Mouse (Mus musculus) layer of hippocampus, adult 9-10 months (tissue): ENCODE results near the gene Pigp.
"Not testable (repeated sequence)": the region's sequence is repeated elsewhere in the genome, so short reads cannot be mapped to it uniquely, and the experiment has no call there.

ENCODE experiments used
- DNase-seq: peaks from one replicate; pipeline ENCODE4 v3.0.0; 2022; ENCODE audit warnings: low spot score

Gene Pigp

DNA sequence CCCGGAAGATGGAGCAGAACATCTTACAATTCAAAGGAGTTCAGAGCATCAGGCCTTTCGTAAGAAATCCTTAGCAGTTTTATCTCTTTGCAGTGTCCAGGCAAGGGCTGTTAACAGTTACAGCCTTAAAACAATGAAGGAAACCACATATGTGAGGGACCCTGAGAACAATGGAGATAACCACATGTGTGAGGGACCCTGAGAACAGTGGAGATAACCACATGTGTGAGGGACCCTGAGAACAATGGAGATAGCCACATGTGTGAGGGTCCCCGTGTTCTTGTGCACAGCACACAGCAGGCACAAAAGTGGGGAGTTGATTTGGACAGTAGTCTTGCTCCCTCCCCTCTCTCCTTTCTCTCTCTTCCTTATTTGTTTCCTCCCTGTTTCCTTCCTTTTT is 13.6 kb downstream of the Pigp start:
- DNase-seq, result no peak

DNA sequence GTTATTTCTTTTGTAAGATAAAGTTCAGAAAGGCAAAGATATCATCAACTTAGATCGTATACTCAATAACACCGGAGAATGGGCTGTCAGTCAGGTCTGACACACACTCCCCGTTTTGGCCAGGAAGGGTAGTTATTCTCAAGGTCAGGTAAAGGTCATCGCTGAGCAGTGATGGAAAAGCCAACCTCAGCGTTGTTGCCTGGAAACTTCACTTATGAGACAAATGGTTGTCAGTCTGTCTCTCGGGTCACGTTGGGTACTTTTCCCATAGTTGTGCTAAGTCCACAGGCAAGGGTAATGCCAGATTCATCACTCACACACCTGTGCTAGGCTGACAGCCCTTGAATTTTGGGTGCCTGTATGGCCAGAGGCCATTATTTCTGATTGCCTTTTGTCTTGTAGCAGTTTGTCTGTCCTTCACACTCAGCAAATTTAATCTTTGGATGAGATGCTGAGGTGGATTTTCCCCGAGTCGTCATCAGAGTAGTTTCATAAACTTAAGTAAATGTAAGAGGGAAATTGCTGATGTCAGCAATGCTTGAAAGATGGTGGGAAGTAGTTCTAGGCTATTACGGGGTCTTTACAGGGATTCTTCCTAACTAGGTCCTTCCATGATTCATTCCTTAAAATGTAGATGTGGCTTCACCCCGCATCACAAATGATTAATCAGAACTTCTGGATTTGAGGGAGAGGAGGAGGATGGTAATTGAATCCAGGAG is 14.7 kb downstream of the Pigp start:
- DNase-seq, result no peak

DNA sequence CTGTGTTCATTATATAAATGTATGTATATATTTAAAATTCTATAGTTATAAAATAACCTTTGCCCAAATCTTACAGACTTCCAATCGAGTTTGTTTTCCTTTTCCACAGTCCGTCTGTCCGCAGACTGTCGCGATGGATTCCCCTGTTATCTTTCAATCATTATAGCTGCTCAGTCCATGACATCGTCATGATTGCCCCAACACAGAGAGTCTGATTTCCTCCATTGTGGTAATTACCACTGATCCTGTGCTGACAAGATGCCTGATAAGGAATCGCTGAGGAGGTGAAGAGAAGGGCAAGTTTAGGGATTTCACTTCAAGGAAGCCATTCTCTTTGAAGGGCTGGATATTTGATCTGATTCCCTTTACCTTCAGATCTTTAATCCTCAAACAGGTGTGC is 15.6 kb downstream of the Pigp start:
- DNase-seq, result no peak

DNA sequence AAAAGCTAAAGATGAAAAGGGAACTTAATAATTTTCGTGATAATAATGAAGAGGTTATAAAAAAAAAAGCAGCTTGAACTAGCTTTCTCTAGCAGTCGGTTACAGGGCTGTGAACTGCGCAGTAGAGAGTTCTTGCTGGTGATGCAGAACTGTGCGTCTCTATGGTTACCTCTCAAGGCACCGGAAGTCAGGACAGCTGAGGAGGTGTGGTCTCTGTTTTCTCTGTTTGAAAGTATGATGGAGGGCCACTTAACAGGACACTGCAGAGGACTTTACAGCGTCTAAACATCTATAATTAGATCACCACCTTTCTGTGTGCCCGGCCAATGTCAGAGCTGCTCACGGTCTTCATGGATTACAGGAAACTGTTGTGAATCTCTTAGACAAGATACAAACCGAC is 17.2 kb downstream of the Pigp start:
- DNase-seq, result no peak

DNA sequence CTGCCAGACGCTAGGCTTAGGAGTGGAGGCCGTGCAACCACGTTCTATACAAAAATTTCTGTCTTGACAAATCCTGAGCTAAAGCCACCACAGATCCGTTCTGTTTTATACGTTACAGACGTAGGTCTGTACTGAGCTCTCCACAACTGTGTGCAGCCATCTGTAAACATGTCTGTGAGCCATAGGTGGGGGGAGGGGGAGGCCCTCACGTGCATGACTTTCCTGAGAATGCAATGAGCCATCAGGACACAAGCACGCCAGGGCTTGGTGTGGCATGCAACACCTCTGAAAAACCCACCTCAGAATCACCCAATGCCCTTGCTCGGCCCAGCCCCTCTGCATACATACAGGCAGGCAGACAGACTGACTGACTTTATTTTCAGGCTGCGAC is 21.4 kb downstream of the Pigp start:
- DNase-seq, result no peak

DNA sequence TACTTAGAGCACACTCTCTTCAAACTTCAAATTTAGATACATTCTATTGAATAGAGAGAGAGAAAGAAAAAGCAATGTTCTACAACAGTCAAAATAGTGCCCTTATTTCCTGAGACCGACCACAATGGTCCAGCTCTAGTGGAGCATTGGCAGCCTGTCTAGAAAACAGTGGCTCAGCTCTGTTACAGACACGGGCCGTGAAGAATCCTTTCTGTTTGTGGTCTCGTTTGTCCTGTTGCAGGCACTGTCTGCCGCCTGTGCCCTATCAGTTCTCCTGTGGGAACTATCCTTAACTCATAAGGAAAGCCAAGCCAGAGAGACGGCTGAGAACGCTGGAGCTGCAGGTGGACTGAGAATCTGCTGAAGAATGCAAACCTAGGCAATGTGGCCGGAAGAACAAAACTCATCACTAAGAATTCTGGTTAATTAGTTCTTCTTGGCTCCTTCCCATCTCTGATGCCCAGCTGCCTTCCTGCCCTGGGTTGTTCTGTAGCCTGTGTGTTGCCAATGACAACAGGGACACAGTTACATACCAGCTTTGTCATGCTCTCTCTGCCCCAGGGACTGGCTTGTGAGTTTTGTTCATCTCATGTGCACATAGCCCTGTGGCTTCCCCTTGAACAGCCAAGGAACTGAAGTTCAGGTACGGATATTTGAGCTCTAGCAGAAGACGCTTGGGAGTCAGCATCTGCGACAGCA is 21.9 kb downstream of the Pigp start:
- DNase-seq, result no peak

DNA sequence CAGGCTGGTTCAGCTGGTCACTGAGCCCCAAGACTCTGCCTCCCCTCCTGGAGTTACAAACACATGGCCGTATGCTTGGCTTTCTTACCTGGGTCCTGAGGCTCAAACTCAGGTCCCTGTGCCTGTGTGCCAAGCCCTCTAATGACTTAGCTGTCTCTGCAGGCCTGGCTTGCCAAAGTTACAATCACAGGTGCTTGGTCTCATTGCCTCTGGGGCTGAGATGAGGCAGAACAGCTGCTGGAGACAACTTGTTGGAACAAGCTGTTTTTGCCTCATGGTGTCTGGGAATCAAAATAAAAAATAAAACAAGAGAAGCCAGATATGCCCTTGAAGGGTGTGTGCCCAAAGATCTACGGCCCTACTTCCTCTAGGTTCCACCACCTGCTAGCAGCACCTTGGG is 22.9 kb downstream of the Pigp start:
- no peak for DNase-seq

DNA sequence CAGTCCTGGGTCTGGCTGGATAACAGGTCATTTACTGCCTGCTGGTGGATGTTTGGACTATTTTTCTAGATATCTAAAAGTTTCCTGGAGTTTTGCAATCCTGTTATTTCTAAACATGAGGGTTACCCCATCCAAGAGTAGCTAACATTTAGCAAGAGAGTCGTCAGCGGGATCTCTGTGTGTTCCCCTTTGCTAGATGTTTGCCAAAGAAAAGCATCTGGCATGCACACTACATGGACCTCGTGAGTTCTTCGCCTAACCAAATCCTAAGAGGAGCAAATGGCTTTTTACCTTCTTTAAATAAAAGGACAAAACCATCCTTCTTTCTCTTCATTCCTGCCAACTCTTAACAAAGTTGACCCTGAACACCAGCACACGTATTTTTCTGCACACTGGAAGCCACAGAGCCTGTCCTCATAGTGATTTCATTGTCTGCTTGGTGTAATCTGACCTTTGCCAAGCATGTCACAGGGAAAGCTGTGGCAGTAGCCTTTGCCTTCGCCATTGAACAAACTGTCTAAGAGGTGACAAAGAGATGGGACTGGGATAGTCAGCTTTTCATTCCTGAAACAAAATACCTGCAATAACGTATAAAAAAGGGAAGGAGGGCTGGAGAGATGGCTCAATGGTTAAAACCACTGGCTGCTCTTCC is 24.4 kb downstream of the Pigp start:
- DNase-seq, result no peak

DNA sequence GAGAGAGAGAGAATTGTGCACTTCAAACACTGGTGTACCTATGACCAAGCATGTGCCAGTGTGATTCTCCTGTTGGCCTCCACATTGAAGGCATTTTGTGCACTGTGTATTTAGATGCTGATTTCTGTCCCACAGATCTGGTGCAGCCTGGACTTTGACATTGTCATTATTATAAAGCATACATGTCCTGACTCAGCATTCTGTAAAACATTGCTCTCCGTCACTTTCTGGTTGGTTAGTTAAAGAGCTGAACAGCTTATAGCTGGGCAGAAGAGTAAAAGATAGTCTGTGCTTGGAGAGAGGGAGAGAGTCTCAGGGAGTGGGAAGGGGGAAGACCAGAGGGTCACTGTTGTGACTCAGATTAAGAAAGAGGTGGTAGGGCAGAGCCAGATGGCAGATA is 25.9 kb downstream of the Pigp start:
- DNase-seq, result no peak

DNA sequence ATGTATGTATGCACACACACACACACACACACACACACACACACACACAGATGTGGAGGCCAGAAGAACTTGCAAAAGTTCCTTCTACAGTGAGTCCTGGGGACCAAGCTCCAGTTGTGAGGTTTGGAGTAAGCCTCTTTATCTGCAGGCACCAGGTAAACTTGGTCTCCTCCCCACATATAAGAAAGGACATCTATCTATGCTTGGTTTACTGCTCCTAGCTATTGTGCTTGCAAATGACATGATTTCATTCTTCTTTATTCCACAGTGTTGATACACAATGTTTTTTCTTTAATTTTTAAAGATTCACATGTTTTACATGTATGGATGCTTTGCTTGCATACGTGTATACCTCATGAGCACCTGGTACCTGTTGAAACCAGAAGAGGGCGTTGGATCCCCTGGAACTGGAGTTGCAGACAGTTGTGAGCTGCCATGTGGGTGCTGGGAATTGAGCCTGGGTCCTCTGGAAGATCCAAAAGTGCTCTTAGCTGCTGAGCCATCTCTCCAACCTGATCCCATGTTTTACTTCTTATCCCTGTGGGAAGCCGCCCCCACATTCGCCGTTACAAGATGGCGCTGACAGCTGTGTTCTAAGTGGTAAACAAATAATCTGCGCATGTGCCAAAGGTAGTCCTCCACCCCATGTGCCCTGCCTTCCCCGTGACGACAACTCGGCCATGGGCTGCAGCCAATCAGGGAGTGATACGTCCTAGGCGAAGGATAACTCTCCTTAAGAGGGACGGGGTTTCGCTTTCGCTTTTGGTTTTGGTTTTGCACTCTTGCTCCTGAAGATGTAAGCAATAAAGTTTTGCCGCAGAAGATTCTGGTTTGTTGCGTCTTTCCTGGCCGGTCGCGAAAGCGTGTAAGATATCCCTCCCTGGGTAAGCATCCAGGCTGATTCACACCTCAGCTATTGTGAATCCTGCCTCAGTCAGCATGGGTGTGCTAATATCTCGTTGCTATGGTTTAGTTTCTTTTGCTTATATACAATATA is 32.2 kb downstream of the Pigp start:
- DNase-seq, result not testable (repeated sequence)

DNA sequence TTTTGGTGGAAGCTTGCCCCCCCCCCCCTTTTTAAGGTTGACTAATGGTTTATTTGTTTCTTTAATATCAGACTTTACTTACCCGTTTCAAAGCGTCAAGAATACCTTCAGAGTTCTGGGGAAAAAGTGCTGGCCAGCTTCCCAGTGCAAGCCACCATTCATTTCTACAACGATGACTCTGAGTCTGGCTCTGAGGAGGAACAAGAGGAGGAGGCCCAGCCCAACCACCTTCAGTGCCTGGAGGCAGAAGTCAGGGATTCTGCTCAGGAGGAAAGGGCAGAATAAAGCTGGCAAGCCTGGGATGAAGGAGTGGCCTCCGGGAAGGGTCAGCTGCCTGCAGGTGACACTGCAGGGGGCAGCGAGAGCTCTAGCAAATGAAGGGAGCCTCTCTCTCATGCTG is 36.0 kb downstream of the Pigp start:
- DNase-seq, result no peak

DNA sequence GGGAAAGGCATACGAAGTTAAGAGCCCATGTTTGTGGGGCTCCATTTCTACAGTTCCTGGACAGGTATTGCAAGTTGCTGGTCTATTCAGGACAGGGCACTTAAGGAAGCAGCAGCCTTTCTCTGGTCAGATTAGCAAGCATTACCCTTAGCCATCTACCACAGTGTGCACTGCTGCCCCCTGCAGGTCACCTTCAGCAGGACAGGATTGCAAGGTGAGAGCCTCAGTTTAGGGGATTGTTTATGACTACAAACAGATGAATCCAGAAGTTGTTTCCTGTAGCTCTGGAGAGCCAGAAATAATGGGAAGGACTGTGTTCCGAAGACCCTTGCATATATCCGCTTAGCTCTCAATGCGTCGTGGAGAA is 39.8 kb downstream of the Pigp start:
- no peak for DNase-seq

DNA sequence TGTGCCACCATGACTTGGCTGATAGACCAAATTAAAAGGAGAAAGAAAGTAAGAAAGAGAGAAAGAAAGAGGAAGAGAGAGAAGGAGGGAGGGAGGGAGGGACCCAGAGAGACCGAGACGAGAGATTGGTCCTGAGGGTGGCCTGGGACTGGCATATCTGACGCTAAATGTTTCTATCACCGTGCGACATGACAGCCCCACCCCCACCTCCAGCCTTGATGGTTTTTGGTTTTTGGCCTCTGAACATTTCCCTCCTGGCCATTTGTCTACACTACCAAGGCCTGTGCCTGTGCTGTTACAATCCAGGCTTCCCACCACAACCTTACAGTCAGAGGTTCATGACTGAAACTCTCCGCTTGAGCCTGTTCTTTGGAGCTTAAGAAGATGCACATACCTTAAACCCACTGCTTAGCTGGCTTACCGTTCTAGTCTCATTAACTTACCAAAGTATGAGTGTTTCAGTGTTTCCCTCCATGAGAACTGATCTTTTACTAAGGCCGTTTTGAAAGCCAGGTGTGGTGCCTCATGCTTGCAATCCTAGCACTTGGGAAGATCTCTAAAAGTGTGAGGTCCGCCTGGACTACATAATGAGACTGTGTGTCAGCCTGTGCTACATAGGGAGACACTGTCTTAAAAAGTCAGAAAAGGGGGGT is 40.3 kb downstream of the Pigp start:
- no peak for DNase-seq

DNA sequence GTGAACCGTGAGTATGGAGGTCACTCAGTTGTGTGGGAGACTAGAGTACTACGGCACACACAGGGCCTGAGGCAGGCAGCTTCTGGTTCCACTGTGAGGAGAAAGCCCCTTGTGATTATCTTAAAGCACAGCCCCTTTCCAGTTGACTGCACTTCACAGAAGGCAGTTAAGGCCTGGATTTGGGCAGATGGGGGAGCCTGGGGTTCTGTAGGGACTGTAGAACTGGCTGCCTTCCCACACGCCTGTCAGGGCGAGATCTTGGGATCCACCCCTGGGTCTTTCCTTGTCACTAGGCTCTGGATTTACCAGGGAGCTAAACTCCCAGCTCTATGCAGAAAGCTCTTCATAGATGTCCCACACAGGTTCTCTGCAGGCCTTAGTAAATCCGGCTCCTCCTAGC is 41.2 kb downstream of the Pigp start:
- DNase-seq, result no peak

DNA sequence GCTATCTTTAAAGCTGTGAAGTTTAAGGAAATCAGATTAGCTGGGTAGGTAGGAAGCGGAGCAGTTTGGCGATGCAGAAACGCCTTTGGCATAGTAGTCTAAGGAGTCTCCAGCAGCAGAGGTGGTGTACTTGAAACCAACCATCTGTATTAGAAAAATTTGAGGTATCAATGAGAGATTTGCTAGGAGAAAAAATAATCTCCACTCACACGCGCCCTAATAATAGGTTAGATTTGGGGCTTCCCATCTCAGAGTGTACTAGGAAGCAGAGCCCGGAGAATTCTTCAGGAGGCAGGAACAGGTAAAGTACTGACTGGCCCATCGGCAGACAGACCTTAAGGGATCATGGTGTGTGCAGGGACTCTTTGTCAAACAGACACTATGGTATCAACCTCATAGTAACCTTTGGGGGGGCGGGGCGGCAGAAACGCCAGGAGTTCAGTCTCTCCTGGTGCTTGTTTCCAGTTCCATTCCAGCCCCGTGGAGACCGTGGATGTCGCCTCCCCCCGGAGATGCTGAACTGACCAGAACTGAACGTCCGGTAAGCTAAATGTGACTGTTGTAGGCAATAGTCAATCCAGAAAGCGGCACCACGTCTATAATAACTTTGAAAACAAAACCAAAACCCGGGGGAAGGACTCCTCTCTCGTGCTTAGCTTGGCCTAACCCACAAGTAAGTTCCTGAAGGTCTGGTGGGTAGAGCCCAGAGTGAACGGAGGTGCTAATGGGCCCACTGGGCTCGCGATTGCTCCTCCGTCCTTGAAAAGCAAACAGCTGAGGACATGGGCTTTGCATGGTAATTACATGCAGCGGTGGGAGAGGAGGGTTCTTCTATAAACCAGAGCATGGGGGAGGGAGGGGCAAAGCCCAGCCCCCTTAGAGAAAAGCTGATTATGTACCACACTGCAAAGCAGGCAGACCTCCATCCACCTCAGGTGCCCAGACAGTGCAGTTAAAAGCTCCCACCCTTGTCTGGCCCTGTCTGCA is 42.5 kb downstream of the Pigp start:
- DNase-seq, result no peak

DNA sequence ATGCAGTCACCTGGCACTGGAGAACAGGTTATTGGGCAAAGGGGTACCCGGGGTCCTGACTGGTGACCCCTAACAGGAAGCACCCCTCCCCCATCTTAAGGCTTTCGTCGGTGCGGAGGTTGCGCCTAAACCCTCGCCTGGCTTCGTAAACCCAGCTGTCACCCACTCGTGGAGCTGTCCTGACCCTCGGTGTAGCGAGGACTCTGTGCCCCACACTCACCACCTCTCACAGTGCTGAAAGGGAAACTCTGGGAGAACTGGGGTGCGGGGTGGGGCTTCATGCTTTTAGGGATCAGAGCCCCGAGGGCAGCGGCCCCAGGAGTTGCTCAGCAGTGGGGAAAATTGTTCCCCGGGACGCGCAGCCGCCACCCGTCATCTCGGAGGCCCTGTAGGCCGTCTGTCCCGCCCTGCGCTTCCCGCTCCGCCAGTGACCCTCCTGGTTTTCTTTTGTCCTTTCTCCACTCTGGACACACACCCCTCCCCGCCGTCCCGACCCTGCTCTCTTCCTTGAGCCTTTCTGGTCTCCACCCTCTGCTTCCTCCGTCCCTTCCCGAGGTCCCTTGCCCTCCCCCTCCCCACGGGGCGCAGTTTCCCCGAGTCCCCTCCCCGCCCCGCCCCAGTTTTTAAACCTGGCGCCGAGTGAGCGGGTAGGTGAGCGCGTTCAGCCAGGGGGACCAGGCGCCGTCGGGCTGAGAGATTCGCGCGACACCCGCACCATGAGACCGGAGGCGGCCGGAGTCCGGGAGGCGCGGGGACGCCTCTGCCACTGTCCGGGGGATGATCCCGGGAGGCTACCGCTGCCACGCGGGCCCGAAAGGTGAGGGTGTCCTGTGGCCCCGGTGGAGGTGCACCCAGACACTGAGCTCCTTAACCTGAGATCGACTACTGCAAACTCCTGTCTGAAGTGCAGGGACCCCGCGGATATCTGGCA is 43.6 kb downstream of the Pigp start, which contains the start of gene Ripply3:
TSS of gene Ripply3 (plus strand) at position 640 of the 931 bp plus-strand sequence.
- no peak for DNase-seq

DNA sequence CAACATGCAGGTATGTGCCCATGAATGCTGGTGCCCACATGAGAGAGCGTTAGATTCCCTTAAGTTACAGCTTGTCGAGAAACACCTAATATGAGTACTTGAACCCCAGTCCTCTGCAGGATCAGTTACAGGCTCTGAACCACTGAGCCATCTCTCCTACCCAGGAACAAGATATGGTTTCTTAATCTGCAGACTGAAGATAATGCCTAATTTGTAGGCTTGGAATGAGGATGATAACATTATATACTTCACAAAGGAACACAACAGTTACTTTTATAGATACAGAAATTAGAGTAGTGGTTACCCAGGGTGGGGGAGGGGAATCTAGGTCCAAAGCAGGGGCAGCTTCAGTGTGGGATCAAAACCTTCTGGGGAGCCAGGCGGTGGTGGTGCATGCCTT is 45.6 kb downstream of the Pigp start:
- DNase-seq, result no peak

DNA sequence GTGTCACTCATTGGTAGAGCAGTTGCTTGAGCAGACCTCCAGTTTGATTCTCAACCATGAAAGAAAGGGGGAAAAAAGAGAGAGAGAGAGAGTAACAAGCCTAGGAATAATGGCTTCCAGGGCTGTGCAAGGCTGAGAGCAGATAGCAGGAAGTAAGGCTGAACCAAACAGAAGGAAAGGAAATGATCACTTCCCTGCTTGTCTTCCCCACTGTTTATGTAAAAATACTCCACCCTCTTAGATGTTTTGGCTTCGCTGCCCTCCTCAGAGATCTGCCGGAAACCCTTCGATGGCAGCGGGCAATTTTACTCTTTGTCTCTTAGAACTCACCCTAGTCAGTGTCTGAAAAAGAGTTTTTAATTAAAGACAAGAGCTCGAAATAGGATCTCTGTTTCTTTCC is 48.0 kb downstream of the Pigp start:
- DNase-seq, result no peak

DNA sequence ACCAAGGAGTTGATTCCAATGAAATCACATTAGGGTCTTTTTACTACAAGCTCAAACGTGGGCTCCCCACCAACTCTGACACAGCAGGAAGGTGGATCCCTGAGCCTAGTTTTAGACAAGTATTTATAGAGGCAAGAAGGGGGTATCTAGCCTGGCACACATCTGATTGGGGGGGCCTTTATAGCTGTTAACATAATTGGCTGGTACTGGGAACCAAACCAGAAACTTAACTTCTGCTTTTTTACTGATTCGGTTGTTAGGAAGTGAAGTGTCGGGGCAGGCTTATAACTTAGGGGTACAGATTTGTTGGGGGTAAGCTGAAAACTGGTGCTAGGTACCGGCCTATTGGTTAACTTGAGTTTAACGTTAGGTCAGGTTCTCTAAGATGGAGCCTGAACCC is 51.4 kb downstream of the Pigp start:
- no peak for DNase-seq
